Mouse (Mus musculus) embryo, embryonic 10.5 days (tissue): Measurements from ENCODE around the gene Cort.
"Not testable (repeated sequence)": the region's sequence is repeated elsewhere in the genome, so short reads cannot be mapped to it uniquely, and the experiment has no call there.

Experiments used
- DNase-seq: peaks from one replicate; pipeline ENCODE4 v3.0.0-alpha.2; 2015; ENCODE audit warnings: low spot score

Cort gene

GRCm38 (mm10) chr4:149126663-149127062, at the start of gene Cort:
Gene Cort, minus strand, starts transcription at chr4:149126763.
- no peak for DNase-seq

- no peak for DNase-seq
Observed at GRCm38 (mm10) chr4:149173661-149174060, 47.1 kb upstream of the Cort start.

- no peak for DNase-seq
Observed at GRCm38 (mm10) chr4:149172666-149173065, 46.1 kb upstream of the Cort start.

GRCm38 (mm10) chr4:149172083-149172482, 45.5 kb upstream of the Cort start:
- DNase-seq: no peak

GRCm38 (mm10) chr4:149171581-149171981, 45.0 kb upstream of the Cort start:
- no peak for DNase-seq

GRCm38 (mm10) chr4:149170394-149170931, 43.9 kb upstream of the Cort start:
- no peak for DNase-seq

GRCm38 (mm10) chr4:149169926-149170325, 43.4 kb upstream of the Cort start:
- DNase-seq: not testable (repeated sequence)

GRCm38 (mm10) chr4:149168016-149168415, 41.5 kb upstream of the Cort start:
- DNase-seq: no peak

- DNase-seq: peak; percentile 50
Observed at GRCm38 (mm10) chr4:149166957-149167611, 40.5 kb upstream of the Cort start.

- DNase-seq: peak; percentile 98
Observed at GRCm38 (mm10) chr4:149166215-149166946, 39.8 kb upstream of the Cort start, which contains the start of gene Pgd. Gene Pgd, minus strand, starts transcription at chr4:149166771.

GRCm38 (mm10) chr4:149164150-149164549, 37.6 kb upstream of the Cort start:
- no peak for DNase-seq

- DNase-seq: no peak
Observed at GRCm38 (mm10) chr4:149163196-149163595, 36.6 kb upstream of the Cort start.

- DNase-seq: no peak
Observed at GRCm38 (mm10) chr4:149161166-149161565, 34.6 kb upstream of the Cort start.

- no peak for DNase-seq
Observed at GRCm38 (mm10) chr4:149159891-149160290, 33.3 kb upstream of the Cort start.

- no peak for DNase-seq
Observed at GRCm38 (mm10) chr4:149159203-149159602, 32.6 kb upstream of the Cort start.

GRCm38 (mm10) chr4:149157415-149157973, 30.9 kb upstream of the Cort start:
- DNase-seq: no peak

GRCm38 (mm10) chr4:149155711-149156110, 29.1 kb upstream of the Cort start:
- DNase-seq: no peak

- no peak for DNase-seq
Observed at GRCm38 (mm10) chr4:149154859-149155258, 28.3 kb upstream of the Cort start.

- no peak for DNase-seq
Observed at GRCm38 (mm10) chr4:149150721-149151120, 24.2 kb upstream of the Cort start.

- DNase-seq: no peak
Observed at GRCm38 (mm10) chr4:149150256-149150655, 23.7 kb upstream of the Cort start.

GRCm38 (mm10) chr4:149149611-149150010, 23.0 kb upstream of the Cort start:
- DNase-seq: peak; percentile 36

- no peak for DNase-seq
Observed at GRCm38 (mm10) chr4:149149196-149149595, 22.6 kb upstream of the Cort start.

GRCm38 (mm10) chr4:149148084-149148483, 21.5 kb upstream of the Cort start:
- no peak for DNase-seq
